Mouse (Mus musculus): ENCODE measurements around the gene Mphosph9. TPM values are rescaled to one million over a fixed set of nuclear protein-coding genes. Genes with fewer than 3 reads are reported as not detected.

Gene Mphosph9
- polyA plus RNA-seq, 1 experiment from 2014 or later: 16.2 TPM

DNA sequence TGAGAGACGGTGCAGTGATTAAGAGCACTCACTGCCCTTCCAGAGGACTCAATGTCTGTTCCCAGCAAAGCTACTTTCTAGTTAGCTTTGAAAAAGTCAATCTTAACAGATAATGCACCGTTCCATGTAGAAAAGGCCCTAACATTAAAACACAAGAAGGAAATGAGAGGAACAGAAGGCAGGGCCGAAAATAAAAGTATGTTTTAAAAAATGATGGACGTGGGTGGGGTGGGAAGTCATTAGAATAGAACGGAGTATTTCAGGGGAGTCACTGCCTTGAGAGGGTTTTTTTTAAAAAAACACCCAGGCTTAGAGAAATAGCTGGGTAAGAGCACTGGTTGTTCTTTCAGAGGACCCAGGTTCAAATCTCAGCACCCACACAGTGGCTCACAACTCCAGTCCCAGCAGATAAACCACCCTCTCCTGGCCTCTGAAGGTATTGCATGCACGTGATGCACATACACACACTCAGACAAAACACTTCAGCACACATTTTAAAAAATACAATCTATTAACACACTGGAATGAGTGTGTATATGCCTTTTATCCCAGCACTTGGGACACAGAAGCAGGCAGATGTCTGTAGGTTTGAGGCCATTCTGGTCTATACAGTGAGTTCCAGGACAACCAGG is 40.0 kb downstream of the Mphosph9 start:
- no peak overlapping the region for H3K27ac ChIP-seq (replicated peaks)
- no peaks in the 10 kb centered on the region for H3K4me1 ChIP-seq
- WGBS: 96% methylated on average over 6 of the region's 6 CpGs
- DNase-seq (ENCODE audit: low spot score): no peak
- peaks cover 95% of the 10 kb centered on the region for H3K36me3 ChIP-seq
- H3K9me3 ChIP-seq (replicated peaks): 0 out of 2 replicates have a peak, but pooled peaks cover 8% of the 10 kb centered on the region
- H3K4me3 ChIP-seq: no peak overlapping the region
- H3K27me3 ChIP-seq (ENCODE audit: low read depth, poor library complexity, severe bottlenecking): no peaks in the 10 kb centered on the region

GRCm38 (mm10) chr5:124284330-124284729 is 43.4 kb downstream of the Mphosph9 start:
- no peak for DNase-seq (ENCODE audit: low spot score)
- no peaks in the 10 kb centered on the region for H3K27me3 ChIP-seq (ENCODE audit: low read depth, poor library complexity, severe bottlenecking)

DNA sequence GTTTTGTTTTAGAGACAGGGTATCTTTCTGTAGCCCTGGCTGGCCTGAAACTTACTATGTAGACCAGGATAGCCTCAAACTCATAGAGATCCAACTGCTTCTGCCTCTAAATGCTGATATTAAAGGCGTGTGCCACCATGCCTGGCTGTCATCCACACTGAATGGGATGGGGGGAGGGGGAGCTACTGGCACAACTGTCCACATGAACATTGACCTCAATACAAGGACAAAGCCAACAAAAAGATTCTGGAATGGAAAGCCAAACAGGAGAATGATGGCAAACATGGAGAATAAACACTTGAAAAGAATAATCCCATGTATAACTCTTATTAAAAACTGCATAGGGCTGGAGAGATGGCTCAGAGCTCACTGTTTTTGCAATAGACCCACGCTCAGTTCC is 44.9 kb downstream of the Mphosph9 start:
- Histone ChIP-seq H3K27me3 (ENCODE audit: low read depth, poor library complexity, severe bottlenecking) (no peaks in the 10 kb centered on the region), H3K27ac (replicated peaks) (no peak overlapping the region), H3K4me3 (no peak overlapping the region), H3K9me3 (replicated peaks) (0 out of 2 replicates have a peak, but pooled peaks cover 2% of the 10 kb centered on the region), H3K36me3 (peaks cover 95% of the 10 kb centered on the region), H3K4me1 (no peaks in the 10 kb centered on the region)
- WGBS: 87% methylated on average over 2 of the region's 2 CpGs
- no peak for DNase-seq (ENCODE audit: low spot score)

More at GRCm38 (mm10) chr5:124284330-124284729, 43.4 kb downstream of the Mphosph9 start:
- Histone ChIP-seq H3K4me3 (no peak overlapping the region), H3K27ac (replicated peaks) (no peak overlapping the region), H3K4me1 (no peaks in the 10 kb centered on the region), H3K36me3 (peaks cover 95% of the 10 kb centered on the region), H3K9me3 (replicated peaks) (0 out of 2 replicates have a peak, but pooled peaks cover 8% of the 10 kb centered on the region)
- 77% methylated on average over 3 of the region's 3 CpGs for WGBS

DNA sequence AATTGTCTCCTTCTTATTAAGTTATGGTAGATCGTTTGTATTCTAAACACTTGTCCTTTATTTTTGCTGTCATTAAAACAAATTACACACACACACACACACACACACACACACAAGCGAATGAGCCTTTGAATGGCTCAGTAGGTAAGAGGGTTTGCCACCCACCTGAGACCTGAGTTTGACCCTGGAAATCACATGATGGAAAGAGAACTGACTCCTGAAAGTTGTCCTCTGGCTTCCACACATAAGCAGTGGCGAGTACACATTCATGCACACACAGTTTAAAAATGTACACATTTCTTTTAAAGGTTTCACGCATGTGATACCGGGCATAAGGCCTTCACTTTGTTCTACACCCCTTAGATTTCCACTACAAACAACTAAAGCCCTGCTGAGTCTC is 57.5 kb downstream of the Mphosph9 start:
- 92% methylated on average over 5 of the region's 5 CpGs for WGBS
- no peak for DNase-seq (ENCODE audit: low spot score)
- no peaks in the 10 kb centered on the region for H3K27me3 ChIP-seq (ENCODE audit: low read depth, poor library complexity, severe bottlenecking)

DNA sequence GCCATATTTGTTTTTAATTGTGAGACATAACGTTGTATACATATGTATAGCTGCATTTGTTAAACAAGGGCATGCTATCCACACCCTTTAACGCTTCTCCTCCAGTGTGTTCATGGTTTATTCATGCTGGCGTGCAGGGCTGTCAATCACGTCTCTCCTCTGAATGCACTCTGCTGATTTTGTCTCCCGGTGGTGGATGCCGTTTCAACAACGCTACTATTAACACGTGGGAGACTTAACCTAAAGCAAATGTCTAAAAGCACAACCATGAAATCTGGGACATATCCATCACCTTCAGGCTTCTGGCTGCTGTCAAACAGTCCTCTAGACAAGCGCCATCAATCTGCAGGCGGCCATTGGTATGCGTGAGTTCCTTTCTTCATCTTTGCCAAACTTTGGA is 58.1 kb downstream of the Mphosph9 start:
- no peak for DNase-seq (ENCODE audit: low spot score)
- no peak overlapping the region for H3K27ac ChIP-seq (replicated peaks)
- H3K36me3 ChIP-seq: peaks cover 77% of the 10 kb centered on the region
- peaks cover 9% of the 10 kb centered on the region; the same call in 1 of the 2 replicates for H3K4me1 ChIP-seq
- no peak overlapping the region for H3K4me3 ChIP-seq
- H3K27me3 ChIP-seq (ENCODE audit: low read depth, poor library complexity, severe bottlenecking): no peaks in the 10 kb centered on the region
- 88% methylated on average over 11 of the region's 11 CpGs for WGBS
- no peaks in the 10 kb centered on the region for H3K9me3 ChIP-seq (replicated peaks)

More for the DNA sequence above, 57.5 kb downstream of the Mphosph9 start:
- no peak overlapping the region for H3K27ac ChIP-seq (replicated peaks)
- peaks cover 9% of the 10 kb centered on the region; the same call in 1 of the 2 replicates for H3K4me1 ChIP-seq
- no peak overlapping the region for H3K4me3 ChIP-seq
- H3K9me3 ChIP-seq (replicated peaks): no peaks in the 10 kb centered on the region
- H3K36me3 ChIP-seq: peaks cover 77% of the 10 kb centered on the region

DNA sequence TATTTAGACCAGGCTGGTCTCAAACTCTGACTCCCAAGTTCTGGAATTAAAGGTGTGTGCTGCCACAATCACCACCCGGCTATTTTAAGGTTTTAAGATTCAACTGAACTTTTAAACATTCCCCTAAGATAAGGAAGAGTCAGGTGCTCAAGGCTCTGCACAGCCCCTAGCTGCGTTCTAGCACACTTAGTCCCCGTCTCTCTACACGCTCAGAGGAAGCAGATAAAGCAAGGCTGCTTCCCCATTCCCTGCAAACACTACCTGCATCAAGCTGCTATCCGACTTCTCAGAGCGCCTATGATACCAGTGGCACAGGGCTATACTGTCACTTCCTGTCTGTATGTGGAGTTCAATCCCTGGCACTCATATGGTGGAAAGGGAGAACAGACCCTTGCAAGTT is 60.1 kb downstream of the Mphosph9 start:
- Histone ChIP-seq H3K27ac (replicated peaks) (no peak overlapping the region), H3K27me3 (ENCODE audit: low read depth, poor library complexity, severe bottlenecking) (no peaks in the 10 kb centered on the region), H3K36me3 (peaks cover 86% of the 10 kb centered on the region), H3K4me3 (no peak overlapping the region), H3K4me1 (peaks cover 9% of the 10 kb centered on the region; the same call in 1 of the 2 replicates), H3K9me3 (replicated peaks) (no peaks in the 10 kb centered on the region)
- WGBS: 90% methylated on average over 6 of the region's 6 CpGs
- no peak for DNase-seq (ENCODE audit: low spot score)

DNA sequence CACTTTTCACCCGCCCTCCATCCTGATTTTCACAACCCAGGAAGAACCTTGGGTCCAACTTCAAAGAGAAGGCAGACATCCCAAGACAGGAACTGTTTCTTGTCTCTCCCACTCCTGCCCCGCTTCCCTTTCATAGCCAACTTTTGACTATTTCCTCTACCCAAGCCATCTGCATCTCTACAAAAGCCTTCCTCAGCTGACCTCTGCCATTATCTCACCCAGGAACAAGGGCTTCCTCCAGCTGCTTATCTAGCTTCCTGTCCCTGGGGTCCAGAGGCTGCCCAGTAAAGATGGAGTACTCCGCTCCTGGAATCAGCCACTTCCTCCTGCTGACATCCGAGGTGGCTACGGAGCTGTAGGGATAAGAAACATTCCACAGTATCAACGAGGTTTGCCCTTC is 61.0 kb downstream of the Mphosph9 start:
- Histone ChIP-seq H3K27me3 (ENCODE audit: low read depth, poor library complexity, severe bottlenecking) (no peaks in the 10 kb centered on the region), H3K27ac (replicated peaks) (no peak overlapping the region), H3K36me3 (peaks cover 88% of the 10 kb centered on the region), H3K9me3 (replicated peaks) (no peaks in the 10 kb centered on the region), H3K4me3 (no peak overlapping the region), H3K4me1 (peaks cover 9% of the 10 kb centered on the region; the same call in 1 of the 2 replicates)
- 93% methylated on average over 6 of the region's 6 CpGs for WGBS
- DNase-seq (ENCODE audit: low spot score): no peak

- Histone ChIP-seq H3K36me3 (peaks cover 95% of the 10 kb centered on the region), H3K4me3 (no peak overlapping the region), H3K27me3 (ENCODE audit: low read depth, poor library complexity, severe bottlenecking) (no peaks in the 10 kb centered on the region), H3K27ac (replicated peaks) (no peak overlapping the region), H3K9me3 (replicated peaks) (no peaks in the 10 kb centered on the region), H3K4me1 (no peaks in the 10 kb centered on the region)
- 86% methylated on average over 4 of the region's 4 CpGs for WGBS
- no peak for DNase-seq (ENCODE audit: low spot score)
These were observed 64.5 kb downstream of the Mphosph9 start for GRCm38 (mm10) chr5:124263246-124263645.

- WGBS: 89% methylated on average over 4 of the region's 4 CpGs
- no peaks in the 10 kb centered on the region for H3K27me3 ChIP-seq (ENCODE audit: low read depth, poor library complexity, severe bottlenecking)
- H3K36me3 ChIP-seq: peaks cover 100% of the 10 kb centered on the region
- no peak overlapping the region for H3K27ac ChIP-seq (replicated peaks)
- H3K9me3 ChIP-seq (replicated peaks): no peaks in the 10 kb centered on the region
- no peaks in the 10 kb centered on the region for H3K4me1 ChIP-seq
- no peak for DNase-seq (ENCODE audit: low spot score)
- no peak overlapping the region for H3K4me3 ChIP-seq
These were observed 65.7 kb downstream of the Mphosph9 start for GRCm38 (mm10) chr5:124262090-124262489.

- Histone ChIP-seq H3K27me3 (ENCODE audit: low read depth, poor library complexity, severe bottlenecking) (no peaks in the 10 kb centered on the region), H3K27ac (replicated peaks) (no peak overlapping the region), H3K4me1 (no peaks in the 10 kb centered on the region), H3K4me3 (no peak overlapping the region), H3K9me3 (replicated peaks) (no peaks in the 10 kb centered on the region), H3K36me3 (peaks cover 95% of the 10 kb centered on the region)
- WGBS: 81% methylated on average over 2 of the region's 2 CpGs
- DNase-seq (ENCODE audit: low spot score): no peak
These were observed 68.6 kb downstream of the Mphosph9 start for GRCm38 (mm10) chr5:124259133-124259532.

DNA sequence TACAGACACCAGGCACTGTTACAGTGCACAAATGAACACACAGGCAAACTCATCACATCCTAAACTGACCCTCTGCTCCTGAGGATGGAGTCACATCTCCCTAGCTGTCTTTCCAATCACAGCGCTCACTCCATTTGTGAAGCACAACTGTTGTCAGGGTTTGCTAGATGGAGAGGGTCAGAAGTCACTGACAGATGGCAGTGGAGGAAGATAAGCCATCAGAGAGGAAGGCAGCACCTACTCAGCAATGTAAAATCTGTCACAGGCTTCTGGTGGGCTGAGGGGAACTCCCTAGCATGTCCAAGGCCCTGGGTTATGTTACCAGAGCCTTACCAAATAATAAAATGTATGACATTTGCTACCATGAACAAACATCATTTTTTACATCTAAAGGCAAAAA is 69.7 kb downstream of the Mphosph9 start:
- no peaks in the 10 kb centered on the region for H3K9me3 ChIP-seq (replicated peaks)
- H3K27me3 ChIP-seq (ENCODE audit: low read depth, poor library complexity, severe bottlenecking): no peaks in the 10 kb centered on the region
- no peaks in the 10 kb centered on the region for H3K4me1 ChIP-seq
- H3K36me3 ChIP-seq: peaks cover 94% of the 10 kb centered on the region
- no peak for DNase-seq (ENCODE audit: low spot score)
- WGBS: 97% methylated on average over 1 of the region's 1 CpGs
- no peak overlapping the region for H3K27ac ChIP-seq (replicated peaks)
- no peak overlapping the region for H3K4me3 ChIP-seq

DNA sequence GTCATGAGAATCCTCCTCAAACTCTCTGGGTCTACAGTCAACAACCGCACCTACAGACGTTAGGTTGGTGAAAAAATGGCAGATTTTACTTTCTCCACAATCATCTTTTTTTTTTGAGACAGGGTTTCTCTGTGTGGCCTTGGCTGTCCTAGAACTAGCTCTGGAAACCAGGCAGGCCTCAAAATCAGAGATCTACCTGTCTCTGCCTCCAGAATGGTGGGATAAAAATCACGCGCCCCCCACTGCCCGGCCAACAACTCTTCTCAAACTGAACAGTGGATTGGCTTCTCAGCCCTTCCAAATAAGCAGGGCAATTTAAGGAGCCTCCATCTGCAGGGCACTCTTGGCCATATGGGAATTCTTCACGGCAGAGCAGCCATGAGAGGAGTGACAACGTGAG is 72.6 kb downstream of the Mphosph9 start:
- no peak overlapping the region for H3K4me3 ChIP-seq
- peaks cover 73% of the 10 kb centered on the region for H3K36me3 ChIP-seq
- peaks cover 10% of the 10 kb centered on the region for H3K4me1 ChIP-seq
- no peak for DNase-seq (ENCODE audit: low spot score)
- no peaks in the 10 kb centered on the region for H3K9me3 ChIP-seq (replicated peaks)
- H3K27me3 ChIP-seq (ENCODE audit: low read depth, poor library complexity, severe bottlenecking): no peaks in the 10 kb centered on the region
- H3K27ac ChIP-seq (replicated peaks): no peak overlapping the region
- 93% methylated on average over 7 of the region's 7 CpGs for WGBS

- Histone ChIP-seq H3K27ac (replicated peaks) (no peak overlapping the region), H3K36me3 (peaks cover 58% of the 10 kb centered on the region), H3K4me1 (peaks cover 20% of the 10 kb centered on the region), H3K4me3 (no peak overlapping the region), H3K9me3 (replicated peaks) (no peaks in the 10 kb centered on the region), H3K27me3 (ENCODE audit: low read depth, poor library complexity, severe bottlenecking) (peaks cover 4% of the 10 kb centered on the region; the same call in 1 of the 2 replicates)
- DNase-seq (ENCODE audit: low spot score): no peak
- 85% methylated on average over 8 of the region's 8 CpGs for WGBS
These were observed 74.2 kb downstream of the Mphosph9 start for GRCm38 (mm10) chr5:124253555-124253954.

Measured in midbrain, embryonic 10.5 days (tissue).